Mouse (Mus musculus): ENCODE measurements around the gene Adamts14.

Adamts14 gene

DNA sequence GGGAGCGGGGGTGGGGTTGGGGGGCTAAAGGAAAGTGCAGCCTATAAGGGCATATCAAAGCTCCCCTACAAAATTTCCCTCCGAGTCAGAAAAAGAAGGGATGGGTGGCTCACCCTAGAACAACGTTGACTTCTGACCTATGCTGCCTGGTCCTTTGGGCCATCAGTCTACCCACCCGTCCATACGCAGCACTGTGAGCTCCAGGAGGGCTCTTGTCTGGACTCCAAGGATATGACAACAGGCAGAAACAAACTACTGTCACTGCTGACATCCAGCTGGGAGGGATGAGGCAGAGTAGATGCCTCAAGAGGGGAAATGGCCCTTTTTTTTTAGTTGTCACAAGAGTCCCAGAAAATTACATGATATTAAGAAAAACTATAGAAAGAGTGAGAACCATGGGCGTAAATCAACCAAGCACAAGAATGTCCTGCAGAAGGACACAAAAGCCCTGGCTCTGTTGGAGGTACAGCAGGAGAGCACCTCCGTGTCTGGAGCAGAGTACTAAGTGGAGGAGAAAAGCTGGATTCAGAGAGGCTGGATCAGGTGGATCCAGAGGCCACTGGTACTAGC, 96.9 kb downstream of the Adamts14 start:
- no peak for DNase-seq (ENCODE audit: low spot score)

DNA sequence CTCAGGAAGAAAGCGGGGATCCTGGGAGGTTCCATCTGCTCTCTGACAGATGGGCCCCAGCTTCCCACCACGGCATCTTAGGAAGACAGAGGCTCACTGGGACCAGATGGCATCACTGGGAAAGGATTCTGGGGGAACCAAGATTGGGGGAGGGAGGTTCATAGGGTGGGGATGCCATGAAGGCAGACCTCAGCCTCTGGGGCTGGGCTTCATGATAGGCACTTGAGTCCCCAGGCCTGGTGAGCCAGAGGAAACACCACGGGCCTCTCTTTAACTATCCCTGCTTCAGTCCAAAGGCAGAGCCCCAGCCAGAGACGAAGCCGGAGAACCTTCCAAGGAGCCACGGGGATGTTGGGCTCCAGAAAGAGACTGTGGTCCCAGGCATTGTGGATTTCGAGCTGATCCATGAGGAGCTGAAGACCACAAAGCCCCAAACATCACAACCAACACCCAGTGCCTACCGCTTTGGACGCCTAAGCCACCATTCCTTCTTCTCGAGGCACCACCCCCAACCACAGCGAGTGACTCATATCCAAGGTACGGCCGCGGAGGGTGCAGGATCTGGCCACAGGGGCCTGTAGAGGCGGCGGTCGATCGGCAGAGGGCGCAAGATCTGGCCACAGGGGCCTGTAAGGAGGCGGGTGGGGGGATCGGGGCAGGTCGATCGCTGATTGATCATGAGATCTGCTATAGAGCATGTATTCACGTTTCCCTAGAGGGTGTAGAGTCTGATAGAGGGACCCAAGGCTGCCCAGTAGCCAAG, 97.6 kb downstream of the Adamts14 start:
- peak; percentile 49 for DNase-seq (ENCODE audit: low spot score)

DNA sequence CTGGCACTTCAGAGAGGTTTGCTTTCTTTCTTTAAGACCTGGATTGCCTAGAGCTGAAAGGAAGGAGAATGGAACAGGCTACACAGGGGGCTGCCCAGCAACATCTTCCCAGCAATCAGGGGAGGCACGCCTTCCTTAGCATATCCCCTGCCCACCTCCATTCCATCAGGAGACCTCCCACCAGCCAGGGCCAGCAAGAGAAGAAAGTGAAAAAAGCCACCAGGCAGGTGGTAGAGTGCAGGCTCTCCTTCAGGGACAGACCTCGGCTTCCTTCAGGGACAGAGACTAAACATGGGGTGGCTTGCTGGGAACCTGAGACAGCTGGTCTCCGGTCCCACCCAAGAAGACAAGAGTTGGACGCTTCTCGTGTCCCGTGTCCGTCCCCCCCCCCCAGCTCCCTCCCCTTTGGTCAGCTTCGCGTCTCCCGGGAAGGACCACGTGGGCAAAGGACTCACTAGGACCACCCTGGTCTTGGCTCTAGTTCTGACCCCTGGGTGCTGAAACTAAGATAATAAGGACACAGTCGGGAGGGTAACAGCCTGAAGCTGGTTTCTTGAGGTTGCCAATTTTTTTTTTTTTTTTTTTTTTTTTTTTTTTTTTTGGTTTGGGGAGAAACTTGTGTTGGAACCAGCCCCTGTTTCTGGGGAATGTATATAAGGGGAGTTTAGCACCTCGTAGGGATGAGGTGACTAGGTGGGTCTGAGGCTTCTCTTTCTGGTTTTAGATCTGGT, 98.4 kb downstream of the Adamts14 start:
- no peak for DNase-seq (ENCODE audit: low spot score)

DNA sequence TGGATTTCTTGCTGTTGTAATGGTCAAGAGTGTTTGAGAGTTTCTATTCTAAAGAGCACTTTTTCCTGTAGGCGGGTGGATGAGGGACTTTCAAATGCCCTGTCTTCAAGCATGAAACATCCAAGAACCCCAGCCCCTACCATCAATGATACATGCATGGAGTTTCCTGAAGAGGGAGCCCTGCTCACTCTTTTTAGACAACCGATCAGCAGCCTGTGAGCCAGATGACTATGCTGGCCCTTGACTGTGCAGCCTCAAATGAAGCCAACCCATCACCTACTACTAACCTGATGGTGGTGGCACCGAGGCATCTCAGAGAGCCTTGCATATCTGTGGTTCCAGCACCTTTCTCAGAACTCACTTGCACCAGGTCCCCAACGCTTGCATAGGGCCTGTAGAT, 100.7 kb downstream of the Adamts14 start:
- no peak for DNase-seq (ENCODE audit: low spot score)

DNA sequence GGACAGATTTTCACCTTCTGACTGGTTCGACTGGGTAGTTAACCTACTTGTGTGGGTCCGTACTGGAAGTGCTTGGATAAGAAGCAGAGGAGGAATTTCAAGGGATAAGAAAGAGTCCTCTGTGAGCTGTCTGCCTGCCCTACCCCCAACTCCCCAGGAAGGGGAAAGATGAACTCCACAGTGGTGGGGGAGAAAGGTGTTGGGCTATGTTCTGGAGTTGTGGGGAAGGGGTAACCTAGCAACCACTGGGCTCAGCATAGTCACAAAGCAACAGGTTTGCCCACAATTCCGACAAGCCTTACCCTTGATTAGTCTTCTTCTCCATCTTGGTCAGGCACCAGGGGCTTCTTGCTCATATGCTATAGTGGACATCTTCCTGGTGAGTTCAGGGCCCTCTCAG, 101.6 kb downstream of the Adamts14 start, which contains the start of gene Tbata:
Gene Tbata (plus strand): TSS at position 301 of the 400 bp plus-strand sequence.
- DNase-seq (ENCODE audit: low spot score): no peak

DNA sequence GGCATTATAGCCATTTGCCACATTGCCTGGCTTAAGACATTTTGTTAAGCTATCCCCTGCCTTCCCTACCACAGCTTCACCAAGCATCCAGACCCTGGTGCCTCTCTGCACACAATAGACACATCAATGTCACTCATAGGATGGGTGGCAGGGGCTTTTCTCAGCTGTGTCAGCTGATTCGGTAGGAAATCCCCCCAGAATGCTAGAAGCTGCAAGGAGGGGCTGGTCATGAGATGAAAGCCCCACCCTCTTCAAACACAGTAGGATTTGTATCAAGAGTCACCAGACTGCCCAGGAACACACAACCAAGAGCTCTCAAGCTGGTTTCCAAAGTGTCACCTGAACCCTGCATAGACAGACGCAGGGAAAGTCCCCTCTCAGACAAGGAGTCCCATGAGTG, 104.8 kb downstream of the Adamts14 start:
- no peak for DNase-seq (ENCODE audit: low spot score)

DNA sequence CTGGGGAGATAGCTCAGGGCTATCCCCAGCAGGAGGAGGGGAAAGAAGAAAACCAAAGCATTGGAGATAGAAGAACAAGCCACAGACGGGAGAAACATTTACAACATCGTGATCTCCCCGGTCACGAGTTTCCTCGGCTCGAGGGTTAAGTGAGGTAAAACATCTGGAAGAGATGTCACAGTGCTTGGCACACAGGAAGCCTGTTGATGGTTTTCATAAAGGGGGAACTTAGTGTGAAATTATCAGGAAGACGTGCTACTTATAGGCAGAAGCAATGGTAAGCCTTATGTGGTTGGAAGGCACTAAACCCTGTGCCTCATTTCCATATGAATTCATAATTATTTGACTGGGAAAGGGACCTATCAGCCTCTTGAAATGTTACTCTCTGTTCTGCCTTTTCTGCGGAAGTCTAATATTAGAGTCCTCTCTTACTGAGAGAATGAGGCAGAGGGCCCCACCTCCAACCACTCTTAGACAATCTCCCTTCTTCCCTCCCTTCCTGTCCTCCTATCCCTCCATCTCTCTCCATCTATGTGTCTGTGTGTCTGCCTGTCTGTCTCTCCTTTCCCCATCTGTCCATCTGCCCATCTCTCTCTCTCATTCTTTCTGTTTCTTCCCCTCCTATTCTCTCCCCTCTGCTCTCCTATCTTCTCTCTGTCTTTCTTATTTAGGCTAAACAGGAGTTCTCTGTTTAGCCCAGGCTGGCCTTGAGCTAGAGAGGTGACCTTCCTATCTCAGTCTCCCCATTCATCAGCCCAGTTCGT, 105.7 kb downstream of the Adamts14 start:
- DNase-seq (ENCODE audit: low spot score): no peak

DNA sequence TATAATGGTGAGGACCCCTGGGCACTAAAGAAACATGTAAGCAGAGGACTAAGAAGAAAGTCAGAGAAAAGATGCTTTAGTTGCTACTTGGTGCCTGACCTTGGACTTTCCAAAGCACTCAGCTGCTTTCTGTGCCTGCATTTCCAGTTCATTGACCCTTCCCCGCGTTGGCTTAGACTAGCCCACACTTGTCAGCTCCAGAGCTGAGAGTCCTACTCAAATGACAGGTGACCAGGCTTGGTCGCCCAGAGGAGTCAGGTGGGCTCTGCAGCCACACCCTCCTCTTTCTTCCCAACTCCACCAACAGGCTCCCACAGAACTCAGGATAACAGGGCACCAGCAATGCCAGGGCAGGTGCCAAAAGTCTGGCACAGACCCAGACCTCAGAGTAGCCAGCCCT, 110.9 kb downstream of the Adamts14 start:
- DNase-seq (ENCODE audit: low spot score): no peak

DNA sequence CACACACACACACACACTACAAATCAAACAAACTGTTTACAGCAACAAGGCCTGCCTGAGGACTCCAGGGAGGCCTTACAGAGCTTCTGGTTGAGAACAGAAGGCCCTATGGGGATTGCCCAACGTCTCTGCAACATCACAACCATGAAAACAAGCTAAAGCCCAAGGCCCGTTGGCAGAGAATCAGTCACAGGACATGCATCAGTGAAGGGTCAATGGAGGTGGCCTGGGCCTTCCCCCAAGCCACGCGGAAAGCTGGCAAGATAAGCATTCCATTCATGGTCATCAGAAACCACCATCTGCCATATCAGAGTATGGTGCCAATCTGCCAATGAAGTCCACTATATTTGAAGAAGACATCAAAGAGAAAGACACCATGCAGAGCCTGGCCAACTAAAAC, 112.6 kb downstream of the Adamts14 start:
- DNase-seq (ENCODE audit: low spot score): no peak

DNA sequence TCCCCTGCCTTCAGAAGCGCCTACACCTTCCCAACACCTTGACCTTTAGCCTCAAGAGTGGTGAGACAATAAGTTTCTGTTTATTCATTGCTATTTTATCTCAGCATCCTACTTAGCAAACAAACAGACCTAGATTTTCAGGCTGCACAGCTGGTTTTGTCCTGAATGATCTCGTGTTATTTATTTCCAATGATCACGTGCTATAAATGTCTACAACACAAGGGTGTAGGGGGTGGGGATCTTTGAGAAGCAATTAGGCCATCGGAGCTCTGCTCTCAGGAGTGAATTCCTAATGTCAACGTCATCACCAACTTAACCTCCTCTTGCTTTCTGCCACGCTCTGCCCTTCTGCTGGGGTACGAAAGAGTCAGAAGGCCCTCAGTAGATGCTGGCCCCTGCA, 113.1 kb downstream of the Adamts14 start:
- no peak for DNase-seq (ENCODE audit: low spot score)

DNA sequence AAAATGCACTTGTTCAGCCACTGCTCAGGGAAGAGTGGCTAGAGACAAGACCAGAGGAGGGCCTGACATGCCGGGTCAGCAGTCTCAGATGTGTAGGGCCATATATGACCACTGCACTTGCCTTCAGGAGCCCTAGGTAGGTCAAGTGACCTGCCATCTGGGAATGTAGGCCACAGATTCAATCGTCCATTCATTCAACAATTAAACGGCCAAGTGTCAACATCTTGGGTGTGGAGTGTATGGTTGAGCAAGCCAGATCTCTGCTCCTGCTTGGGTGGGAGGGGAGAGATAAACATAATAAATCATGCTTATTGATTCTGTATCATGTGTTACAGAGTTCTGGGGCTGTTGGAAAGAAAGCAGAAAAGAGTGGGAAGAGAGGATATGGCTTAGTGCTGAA, 114.6 kb downstream of the Adamts14 start:
- no peak for DNase-seq (ENCODE audit: low spot score)

DNA sequence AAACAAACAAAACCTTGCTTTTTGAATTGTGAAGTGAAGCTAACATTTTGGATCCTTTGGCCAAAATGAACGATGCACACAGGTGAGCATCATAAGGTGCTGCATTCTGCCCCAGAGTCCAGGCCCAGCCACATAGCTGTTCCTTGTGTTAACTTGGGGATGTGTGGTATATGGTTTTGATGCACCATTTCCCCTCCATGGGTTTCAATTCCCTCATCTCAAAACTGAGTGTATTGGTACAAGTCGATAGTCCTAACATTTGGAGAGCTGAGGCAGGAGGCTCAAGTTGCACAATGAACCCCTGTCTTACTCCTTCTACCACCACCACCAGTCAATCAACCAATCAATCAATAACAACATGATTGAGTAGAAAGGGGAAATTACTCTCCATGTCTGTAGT, 116.8 kb downstream of the Adamts14 start:
- DNase-seq (ENCODE audit: low spot score): no peak

DNA sequence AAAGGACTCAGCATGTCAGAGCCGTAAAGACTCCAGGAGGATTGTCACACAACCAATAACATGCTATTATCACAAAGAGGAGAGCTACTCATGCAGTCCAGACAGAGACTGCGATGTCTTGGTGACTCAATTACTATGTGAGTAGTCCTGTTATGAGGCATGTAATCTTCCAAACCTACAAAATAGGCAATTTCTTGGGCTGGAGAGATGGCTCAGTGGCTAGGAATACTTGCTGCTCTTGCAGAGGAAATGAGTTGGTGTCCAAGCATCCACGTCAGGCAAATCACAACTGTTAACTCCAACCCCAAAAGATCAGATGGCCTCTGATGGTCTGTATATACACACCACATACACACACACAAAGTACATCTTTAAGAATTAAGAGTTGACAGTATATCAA, 117.6 kb downstream of the Adamts14 start:
- no peak for DNase-seq (ENCODE audit: low spot score)

DNA sequence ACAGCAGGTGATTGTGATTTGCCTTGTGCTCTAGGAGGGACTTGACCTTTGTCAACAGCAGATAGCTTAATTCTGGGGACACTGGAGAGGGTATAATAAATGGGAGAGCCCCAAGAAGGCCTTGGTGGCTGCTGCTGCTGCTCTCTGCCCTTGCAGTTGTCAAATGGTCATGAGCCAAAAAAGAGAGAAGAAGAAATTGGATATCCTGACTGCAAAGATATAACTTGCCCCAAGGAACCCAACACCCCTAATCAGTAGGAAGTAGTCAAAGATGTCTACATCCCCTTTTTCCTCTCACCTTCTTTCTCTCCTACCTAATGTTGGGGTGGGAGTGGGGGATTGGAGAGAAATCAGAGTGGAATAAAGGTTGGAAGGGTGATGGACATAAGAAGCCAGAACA, 121.1 kb downstream of the Adamts14 start:
- no peak for DNase-seq (ENCODE audit: low spot score)

DNA sequence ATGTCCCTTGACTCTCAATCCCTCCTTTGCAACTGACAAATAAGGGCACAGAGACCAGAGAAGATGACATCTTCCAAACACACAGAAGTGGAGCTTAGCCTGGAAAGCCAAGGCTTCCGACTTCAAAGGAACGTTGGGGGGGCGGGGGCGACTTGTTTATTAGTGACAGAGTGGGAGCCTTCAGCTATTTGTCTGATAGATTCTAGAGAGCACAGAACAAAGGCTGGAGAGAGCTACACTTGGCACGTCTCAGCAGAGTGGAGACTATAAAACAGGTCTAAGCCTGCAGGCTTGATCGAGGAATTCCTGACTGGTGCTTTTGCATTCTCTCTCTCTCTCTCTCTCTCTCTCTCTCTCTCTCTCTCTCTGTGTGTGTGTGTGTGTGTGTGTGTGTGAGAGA, 122.6 kb downstream of the Adamts14 start:
- DNase-seq (ENCODE audit: low spot score): no peak

DNA sequence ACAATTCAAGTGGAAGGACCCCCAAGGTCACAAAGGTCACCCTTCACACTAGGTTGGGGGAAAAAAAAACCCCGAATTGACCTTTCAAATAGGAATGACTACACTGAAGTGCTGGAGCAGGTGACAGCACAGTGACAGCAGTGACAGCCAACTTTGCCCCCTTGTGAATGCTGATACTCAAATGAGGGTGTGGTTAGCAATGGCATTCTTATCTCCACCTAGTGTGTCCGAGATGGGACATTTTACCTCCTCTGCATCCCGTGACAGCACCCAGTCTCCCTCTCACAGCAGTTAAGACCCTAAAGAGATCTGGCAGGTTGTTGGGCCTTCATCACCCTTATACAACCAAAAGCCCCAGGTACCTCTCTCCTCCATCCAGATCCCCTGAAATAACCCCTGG, 123.8 kb downstream of the Adamts14 start:
- DNase-seq (ENCODE audit: low spot score): no peak

DNA sequence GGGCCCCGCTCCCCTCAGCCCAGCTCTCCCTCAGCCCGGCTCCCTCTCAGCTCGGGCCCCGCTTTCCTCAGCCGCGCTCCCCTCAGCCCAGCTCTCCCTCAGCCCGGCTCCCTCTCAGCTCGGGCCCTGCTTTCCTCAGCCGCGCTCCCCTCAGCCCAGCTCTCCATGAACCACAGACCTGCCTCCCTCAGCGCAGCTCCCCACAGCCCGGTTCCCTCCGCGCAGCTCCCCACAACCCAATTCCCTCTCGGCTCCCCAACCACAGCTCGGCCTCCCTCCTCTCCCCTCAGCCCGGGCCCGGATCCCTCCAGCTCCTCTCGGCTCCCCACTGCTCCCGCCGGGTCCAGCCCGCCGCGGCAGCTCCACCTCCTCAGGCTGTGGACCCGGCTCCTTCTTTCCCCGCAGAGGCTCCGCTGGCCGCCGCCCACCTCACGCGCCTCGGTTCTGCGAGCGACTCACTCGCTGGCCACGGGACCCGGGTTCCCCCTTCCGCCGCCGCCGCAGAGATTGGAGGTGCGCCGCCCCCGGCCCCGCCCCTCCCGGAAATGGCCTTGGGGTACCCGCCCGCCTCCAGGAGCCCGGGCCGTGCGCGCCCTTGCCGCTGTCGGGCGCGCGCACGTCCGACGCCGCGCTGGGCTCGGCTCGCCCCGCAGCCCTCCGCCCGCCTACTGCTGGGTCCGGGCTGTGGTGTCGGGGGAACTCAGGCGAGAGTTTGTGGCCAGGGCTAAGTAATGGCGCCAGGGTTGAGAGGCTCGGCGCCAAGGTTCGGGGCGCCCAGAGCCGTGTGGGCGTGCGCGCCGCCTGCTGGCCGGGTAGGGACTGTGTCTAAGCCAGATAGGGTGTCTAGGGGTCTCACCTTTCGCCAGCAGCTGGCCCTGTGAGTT, 125.8 kb downstream of the Adamts14 start, which contains the start of gene Sgpl1:
Gene Sgpl1 (minus strand): TSS at position 547 of the 884 bp plus-strand sequence.
- peak; percentile 87 for DNase-seq (ENCODE audit: low spot score)
